Mouse (Mus musculus) left cerebral cortex, postnatal 10 days (tissue): ENCODE results near the gene Mertk. TPM values are rescaled to one million over a fixed set of nuclear protein-coding genes. Genes with fewer than 3 reads are reported as not detected.

Experiments
- DNase-seq, 2 experiments: peaks; one replicate each; pipeline ENCODE4 v3.0.0; 2021 to 2022; ENCODE audit warnings: low spot score in 2 of 2, mixed read lengths in 1 of 2; ENCODE audit errors: extremely low spot score in 1 of 2
- intact Hi-C: fragments of 180-260 bp; cut with DNase I; formaldehyde crosslinking; loops from one replicate; pipeline ENCODE4 v1.15.1; 2025
- total RNA-seq, 2 experiments: library from RNA; stranded (reverse); gene quantifications; 2 replicates each; pipeline ENCODE4 v1.2.3; 2021

The Mertk gene
- total RNA-seq, 2 experiments from 2014 or later: 10.4 to 23.6 TPM

GRCm38 (mm10) chr2:128714724-128715241, 16.0 kb downstream of the Mertk start:
- intact Hi-C loops: no loop called here
- DNase-seq: no peak

GRCm38 (mm10) chr2:128715979-128716378, 17.2 kb downstream of the Mertk start:
- DNase-seq: no peak
- intact Hi-C loops: no loop called here

DNA sequence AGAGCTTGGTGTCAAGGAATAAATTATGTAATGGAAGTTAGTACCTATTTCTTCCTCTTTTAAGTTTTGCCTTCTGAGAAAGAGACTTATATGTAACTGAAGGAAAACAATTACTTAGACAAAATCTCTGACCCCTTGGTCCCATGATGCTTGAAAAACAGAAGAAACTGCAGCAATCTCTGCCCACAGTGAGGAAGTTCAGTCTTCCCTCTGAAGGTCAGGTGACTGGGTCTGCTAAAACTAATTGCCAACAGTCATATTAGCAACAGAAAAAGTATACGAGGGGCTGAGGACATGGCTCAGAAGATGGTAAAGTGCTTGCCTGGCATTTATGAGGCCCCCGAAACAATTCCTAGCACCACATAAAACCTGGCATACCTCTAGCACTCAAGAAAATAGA, 20.6 kb downstream of the Mertk start:
- intact Hi-C loops: no loop called here
- no peak for DNase-seq

- DNase-seq: no peak
- intact Hi-C loops: no loop called here
Measured at GRCm38 (mm10) chr2:128722106-128722710, 23.5 kb downstream of the Mertk start.

- intact Hi-C loops: no loop called here
Measured at GRCm38 (mm10) chr2:128726067-128726466, 27.3 kb downstream of the Mertk start.

GRCm38 (mm10) chr2:128726626-128727025, 27.9 kb downstream of the Mertk start:
- intact Hi-C loops: no loop called here
- no peak for DNase-seq

More at GRCm38 (mm10) chr2:128726067-128726466, 27.3 kb downstream of the Mertk start:
- no peak for DNase-seq

DNA sequence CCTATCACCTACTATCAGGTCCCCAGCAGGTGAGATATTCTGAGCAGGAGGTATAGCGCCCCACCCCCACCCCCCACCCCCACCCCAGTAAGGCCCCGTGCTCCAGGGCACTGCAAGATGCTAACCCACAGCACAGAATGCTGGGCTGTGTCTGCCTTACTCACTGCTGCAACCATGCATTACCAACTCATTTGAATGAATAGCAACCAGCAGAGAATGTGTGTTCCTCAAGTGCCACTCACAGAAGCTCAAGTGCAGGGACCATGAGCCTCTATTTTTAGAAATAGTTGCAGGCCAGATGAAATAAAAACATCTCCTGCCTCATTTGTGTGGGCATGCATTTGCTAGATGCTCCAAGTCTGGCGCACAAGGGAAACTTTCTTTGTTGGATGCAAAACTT, 28.8 kb downstream of the Mertk start:
- no peak for DNase-seq
- intact Hi-C loops: no loop called here

GRCm38 (mm10) chr2:128728066-128728465, 29.3 kb downstream of the Mertk start:
- intact Hi-C loops: no loop called here
- no peak for DNase-seq

- intact Hi-C loops: no loop called here
- no peak for DNase-seq
Measured at GRCm38 (mm10) chr2:128729141-128729540, 30.4 kb downstream of the Mertk start.

DNA sequence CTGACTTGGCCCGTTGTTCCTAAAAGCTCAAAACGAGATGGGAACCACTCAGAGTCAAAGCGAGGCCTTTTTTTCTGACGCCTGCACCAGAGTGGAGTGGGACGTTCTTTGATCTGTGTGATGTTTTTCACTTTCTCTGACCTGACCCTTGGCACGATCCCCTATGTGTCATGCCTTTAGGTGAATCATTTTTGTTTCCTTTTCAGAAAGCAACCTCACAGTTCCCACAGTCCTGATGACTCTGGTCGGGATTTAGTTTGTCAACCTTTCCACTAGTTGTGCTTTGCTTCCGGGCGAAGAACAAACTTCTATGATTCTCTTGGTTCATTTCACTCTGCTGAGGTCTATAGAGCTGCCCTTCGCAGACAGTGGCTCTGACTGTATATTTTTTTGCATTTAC, 32.8 kb downstream of the Mertk start:
- intact Hi-C loops: no loop called here
- DNase-seq: no peak

GRCm38 (mm10) chr2:128731951-128732350, 33.2 kb downstream of the Mertk start:
- no peak for DNase-seq
- intact Hi-C loops: no loop called here

GRCm38 (mm10) chr2:128735089-128735488, 36.3 kb downstream of the Mertk start:
- intact Hi-C loops: no loop called here

DNA sequence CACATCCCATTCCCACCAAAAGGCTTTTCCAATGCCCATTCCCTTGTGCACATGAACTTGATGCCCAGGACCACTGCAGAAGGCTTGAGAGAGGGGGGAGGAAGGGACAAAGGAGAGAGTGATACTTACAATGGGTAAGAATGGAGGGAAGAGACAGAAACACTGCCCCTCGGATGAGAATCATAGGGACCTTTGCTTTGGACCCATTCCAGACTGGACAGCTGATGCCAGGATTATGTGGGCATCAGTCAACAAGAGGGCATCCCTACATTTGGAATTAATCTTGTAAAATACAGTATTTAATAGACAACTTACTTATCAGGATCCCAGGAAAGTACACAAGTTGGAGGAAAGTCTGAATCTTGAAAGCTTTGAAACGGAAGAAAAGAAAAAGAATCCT, 38.3 kb downstream of the Mertk start:
- DNase-seq: no peak
- intact Hi-C loops: no loop called here

More at GRCm38 (mm10) chr2:128735089-128735488, 36.3 kb downstream of the Mertk start:
- no peak for DNase-seq

GRCm38 (mm10) chr2:128737796-128738195, 39.0 kb downstream of the Mertk start:
- DNase-seq: no peak
- intact Hi-C loops: no loop called here

- peak; percentile 42 to 73 for DNase-seq
- intact Hi-C loops: no loop called here
Measured at GRCm38 (mm10) chr2:128738725-128739258, 40.0 kb downstream of the Mertk start.

- peak in 1 of 2 experiments; percentile 25 for DNase-seq
- intact Hi-C loops: loop anchor here (5.0 kb wide), 1 partner anchor 44 kb away; no protein-coding TSS in a partner anchor
Measured at GRCm38 (mm10) chr2:128745879-128746620, 47.3 kb downstream of the Mertk start.

GRCm38 (mm10) chr2:128746621-128747151, 47.9 kb downstream of the Mertk start:
- DNase-seq: peak in 1 of 2 experiments; percentile 35
- intact Hi-C loops: loop anchor here (5.0 kb wide), 1 partner anchor 44 kb away; no protein-coding TSS in a partner anchor

DNA sequence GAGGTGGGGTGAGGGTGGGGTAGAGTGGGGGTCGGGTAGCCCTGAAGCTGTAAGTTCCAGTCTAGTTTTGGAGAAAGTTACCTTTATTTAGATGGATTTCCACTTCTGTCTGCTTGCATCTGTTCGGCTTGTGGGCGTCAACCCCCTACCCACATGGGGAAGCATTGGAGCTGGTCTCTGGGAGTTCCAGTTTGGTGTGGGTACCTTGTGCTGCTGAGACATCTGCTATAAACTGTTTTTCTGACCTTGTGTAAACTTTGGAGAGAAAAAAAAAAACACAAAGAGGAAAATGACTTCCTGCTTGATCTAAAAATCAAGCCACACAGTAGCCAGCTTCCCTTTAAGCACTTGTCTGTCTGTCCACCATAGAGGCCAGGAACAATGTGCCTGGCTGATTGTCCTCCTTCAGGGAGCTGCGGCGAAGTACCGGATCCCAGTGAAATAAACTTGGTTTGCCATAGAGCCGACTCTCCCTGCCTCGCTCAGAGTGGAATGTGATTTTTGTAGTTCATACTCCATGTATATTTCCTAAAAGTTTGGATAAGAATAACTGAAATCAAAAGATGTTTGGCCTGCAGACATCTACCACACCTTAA, 48.8 kb downstream of the Mertk start:
- intact Hi-C loops: loop anchor here (5.0 kb wide), 1 partner anchor 45 kb away; no protein-coding TSS in a partner anchor
- peak in 1 of 2 experiments; percentile 35 for DNase-seq

DNA sequence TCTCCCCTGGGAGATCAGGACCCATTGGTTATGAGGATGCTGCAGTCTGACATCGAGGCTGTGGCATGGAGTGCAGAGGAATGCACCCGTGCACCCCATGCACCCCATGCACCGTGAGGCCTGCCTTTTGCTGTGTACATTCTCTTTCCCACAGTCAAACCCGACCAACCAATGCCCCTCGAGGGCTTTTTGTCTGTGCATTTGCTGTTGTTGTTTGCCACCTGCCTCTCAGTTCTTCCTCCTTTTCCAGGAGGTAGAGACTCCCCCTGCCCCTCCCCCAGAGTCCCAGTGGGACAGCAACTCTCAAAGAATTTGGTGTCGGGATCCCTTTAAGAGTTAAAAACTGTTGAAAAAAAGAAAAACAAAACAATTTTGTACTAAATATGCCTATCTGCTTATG, 49.4 kb downstream of the Mertk start:
- no peak for DNase-seq
- intact Hi-C loops: loop anchor here (5.0 kb wide), 1 partner anchor 46 kb away; no protein-coding TSS in a partner anchor
